Mouse (Mus musculus): ENCODE measurements at regions not wholly inside any gene's neighbourhood (a gene's known extent, or its start where the extent isn't known, plus 50 kb on each side); places are given as distances from the start of the nearest gene placed in this dataset.

GRCm38 (mm10) chr10:67339371-67339929 lies 54.3 kb upstream of the Nrbf2 start:
- no peak for DNase-seq

GRCm38 (mm10) chr10:67344722-67345121 lies 59.6 kb upstream of the Nrbf2 start:
- DNase-seq: no peak

GRCm38 (mm10) chr10:67350956-67351355 lies 65.9 kb upstream of the Nrbf2 start:
- no peak for DNase-seq

GRCm38 (mm10) chr10:67360793-67361192 lies 75.7 kb upstream of the Nrbf2 start:
- DNase-seq: no peak

- DNase-seq: no peak
Observed at GRCm38 (mm10) chr10:67361281-67361680, 76.2 kb upstream of the Nrbf2 start.

- DNase-seq: no peak
Observed at GRCm38 (mm10) chr10:67364595-67364994, 79.5 kb upstream of the Nrbf2 start.

- no peak for DNase-seq
Observed at GRCm38 (mm10) chr10:67365158-67365557, 80.1 kb upstream of the Nrbf2 start.

- DNase-seq: peak; percentile 60
Observed at GRCm38 (mm10) chr10:67372569-67373161, 87.6 kb upstream of the Nrbf2 start.

- no peak for DNase-seq
Observed at GRCm38 (mm10) chr10:67376638-67377037, 91.5 kb upstream of the Nrbf2 start.

- DNase-seq: no peak
Observed at GRCm38 (mm10) chr10:67377643-67378223, 92.6 kb upstream of the Nrbf2 start.

GRCm38 (mm10) chr10:67380174-67380573 lies 95.1 kb upstream of the Nrbf2 start:
- DNase-seq: no peak

GRCm38 (mm10) chr10:67383352-67383751 lies 98.2 kb upstream of the Nrbf2 start:
- no peak for DNase-seq

- no peak for DNase-seq
Observed at GRCm38 (mm10) chr10:67383802-67384567, 98.9 kb upstream of the Nrbf2 start.

- DNase-seq: peak; percentile 61
Observed at GRCm38 (mm10) chr10:67384568-67384958, 99.5 kb upstream of the Nrbf2 start.

- DNase-seq: no peak
Observed at GRCm38 (mm10) chr10:67385966-67386365, 100.9 kb upstream of the Nrbf2 start.

- DNase-seq: no peak
Observed at GRCm38 (mm10) chr10:67388755-67389154, 103.7 kb upstream of the Nrbf2 start.

GRCm38 (mm10) chr10:67400434-67400833 lies 115.3 kb upstream of the Nrbf2 start:
- DNase-seq: no peak

GRCm38 (mm10) chr10:67401409-67401808 lies 116.3 kb upstream of the Nrbf2 start:
- DNase-seq: no peak

GRCm38 (mm10) chr10:67417529-67417928 lies 117.7 kb upstream of the Egr2 start:
- no peak for DNase-seq

- no peak for DNase-seq
Observed at GRCm38 (mm10) chr10:67420761-67421160, 114.5 kb upstream of the Egr2 start.

GRCm38 (mm10) chr10:67425407-67425806 lies 109.9 kb upstream of the Egr2 start:
- DNase-seq: no peak

- no peak for DNase-seq
Observed at GRCm38 (mm10) chr10:67427220-67427619, 108.1 kb upstream of the Egr2 start.

- no peak for DNase-seq
Observed at GRCm38 (mm10) chr10:67430805-67431204, 104.5 kb upstream of the Egr2 start.

- DNase-seq: no peak
Observed at GRCm38 (mm10) chr10:67439042-67439635, 96.1 kb upstream of the Egr2 start.
